Mouse (Mus musculus) liver, embryonic 15.5 days (tissue): ENCODE measurements around the gene Gm6401. TPM values are rescaled to one million over a fixed set of nuclear protein-coding genes. Genes with fewer than 3 reads are reported as not detected.
"Not testable (repeated sequence)": the region's sequence is repeated elsewhere in the genome, so short reads cannot be mapped to it uniquely, and the experiment has no call there.

Experiments
- ATAC-seq: fragments of 200-750 bp; cut with Nextera tagmentation; 2 replicates; pipeline ENCODE4 v1.8.0; 2017; ENCODE audit warnings: moderate number of reproducible peaks, mild to moderate bottlenecking, moderate library complexity; ENCODE audit not compliant: insufficient read depth
- H3K27ac ChIP-seq: fragments of 300-500 bp; sonication (generic); replicated peaks from 2 replicates; pipeline ENCODE4 v1.5.1; 2015; ENCODE audit warnings: mild to moderate bottlenecking, inconsistent platforms
- H3K27me3 ChIP-seq: fragments of 300-500 bp; sonication (generic); 2 replicates; pipeline ENCODE4 v1.6.1; 2015; ENCODE audit warnings: mild to moderate bottlenecking, inconsistent platforms
- H3K36me3 ChIP-seq: fragments of 300-500 bp; sonication (generic); replicated peaks from 2 replicates; pipeline ENCODE4 v1.6.1; 2015; ENCODE audit warnings: moderate library complexity, mild to moderate bottlenecking, inconsistent platforms
- H3K4me1 ChIP-seq: fragments of 300-500 bp; sonication (generic); replicated peaks from 2 replicates; pipeline ENCODE4 v1.6.1; 2015; ENCODE audit warnings: inconsistent platforms
- H3K4me2 ChIP-seq: fragments of 300-500 bp; sonication (generic); 2 replicates; pipeline ENCODE4 v1.6.1; 2015; ENCODE audit warnings: moderate library complexity, mild to moderate bottlenecking, inconsistent platforms
- H3K4me3 ChIP-seq: fragments of 300-500 bp; sonication (generic); replicated peaks from 2 replicates; pipeline ENCODE4 v1.5.1; 2015; ENCODE audit warnings: mild to moderate bottlenecking, inconsistent platforms
- H3K9ac ChIP-seq: fragments of 300-500 bp; sonication (generic); 2 replicates; pipeline ENCODE4 v1.6.1; 2015; ENCODE audit warnings: moderate library complexity, mild to moderate bottlenecking, inconsistent platforms
- H3K9me3 ChIP-seq: fragments of 300-500 bp; sonication (generic); replicated peaks from 2 replicates; pipeline ENCODE4 v1.6.1; 2016; ENCODE audit warnings: inconsistent platforms
- WGBS: fragments of 180-500 bp; shearing (Covaris S2); methylation state at CpG from one replicate; pipeline ENCODE4 v1.1.7; 2015; ENCODE audit warnings: mixed read lengths; ENCODE audit not compliant: insufficient replicate concordance; 5-methylcytosine and 5-hydroxymethylcytosine counted together
- polyA plus RNA-seq: library from polyadenylated mRNA; unstranded; fragments of >200 nt; fragmentation: Nextera tagmentation; extraction: Ambion mirVana; gene quantifications from 2 replicates; pipeline ENCODE4 v1.2.1, GENCODE M21; 2015

Gm6401 gene
- polyA plus RNA-seq: not detected in 2 replicates

DNA sequence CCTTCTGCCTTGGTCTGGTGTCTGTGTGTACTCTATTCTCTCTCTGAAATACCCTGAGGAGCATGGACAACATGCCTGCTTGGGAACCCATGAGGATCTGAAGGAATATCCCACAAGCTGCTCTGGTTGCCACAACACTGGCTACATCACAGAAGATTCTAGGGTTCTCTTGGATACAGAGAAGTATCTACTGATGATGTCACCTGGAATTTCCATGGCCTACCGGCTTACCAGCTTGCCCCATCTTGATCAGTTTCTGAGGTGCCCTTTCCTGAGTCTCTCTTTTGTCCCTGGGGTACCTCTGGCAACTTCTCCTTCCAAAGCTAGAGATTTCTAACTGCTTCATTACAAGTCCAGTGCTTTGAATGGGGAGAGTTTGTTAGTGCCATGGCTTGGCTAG is at the start of gene Gm6401:
Gene Gm6401, minus strand, starts transcription at position 101 of the 400 bp plus-strand sequence.
- H3K4me3 ChIP-seq, H3K4me2 ChIP-seq, H3K9ac ChIP-seq, ATAC-seq, H3K27ac ChIP-seq, H3K9me3 ChIP-seq, H3K27me3 ChIP-seq, H3K4me1 ChIP-seq, H3K36me3 ChIP-seq: not testable (repeated sequence)
- 60% methylated on average over 1 of the region's 1 CpGs for WGBS

DNA sequence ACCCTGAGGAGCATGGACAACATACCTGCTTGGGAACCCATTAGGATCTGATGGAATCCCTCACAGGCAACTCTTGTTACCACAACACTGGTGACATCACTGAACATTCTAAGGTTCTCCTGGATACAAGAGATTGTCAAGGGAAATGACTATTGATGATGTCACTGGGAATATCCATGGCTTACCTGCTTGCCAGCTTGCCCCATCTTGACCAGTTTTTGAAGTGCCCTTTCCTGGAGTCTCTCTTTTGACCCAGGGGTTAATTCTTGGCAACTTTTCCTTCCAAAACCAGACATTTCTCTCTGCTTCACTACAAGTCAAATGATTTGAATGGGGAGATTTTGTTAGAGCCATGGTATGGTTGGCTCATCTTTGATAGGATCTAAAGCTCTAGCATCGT is 15.5 kb upstream of the Gm6401 start, which contains the start of gene Gm3543:
Gene Gm3543, minus strand, starts transcription at position 101 of the 400 bp plus-strand sequence.
- H3K4me1 ChIP-seq, H3K9me3 ChIP-seq, ATAC-seq, H3K27me3 ChIP-seq, H3K27ac ChIP-seq, H3K4me2 ChIP-seq, H3K9ac ChIP-seq, H3K36me3 ChIP-seq, H3K4me3 ChIP-seq: not testable (repeated sequence)
- 40% methylated on average over 1 of the region's 1 CpGs for WGBS

- H3K27me3 ChIP-seq, H3K4me3 ChIP-seq, H3K9ac ChIP-seq, H3K9me3 ChIP-seq, H3K4me1 ChIP-seq, ATAC-seq, H3K36me3 ChIP-seq, H3K4me2 ChIP-seq, H3K27ac ChIP-seq: not testable (repeated sequence)
- 38% methylated on average over 3 of the region's 3 CpGs for WGBS
Measured at GRCm38 (mm10) chr14:41968596-41968995, 869 bp upstream of the Gm6401 start.

DNA sequence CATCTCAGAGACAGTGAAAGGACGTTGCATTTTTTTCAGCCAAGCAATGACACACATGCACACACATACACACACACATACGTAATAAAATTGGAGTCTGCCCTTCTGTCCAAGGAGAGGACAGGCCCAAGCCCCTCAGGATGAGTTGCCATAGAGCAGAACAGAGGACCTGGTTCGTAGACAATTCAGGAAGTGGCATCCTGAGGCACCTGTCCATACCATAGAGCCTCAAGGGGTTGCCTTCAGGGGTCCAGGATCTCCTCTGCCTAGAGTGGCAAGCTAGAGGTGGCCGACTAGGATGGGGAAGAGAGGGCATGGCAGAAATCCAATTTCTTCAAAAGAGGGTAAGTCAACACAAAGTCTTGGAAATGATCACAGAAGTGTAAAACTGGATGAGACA is 3.6 kb downstream of the Gm6401 start:
- WGBS: 37% methylated on average over 4 of the region's 4 CpGs
- H3K9ac ChIP-seq, H3K4me1 ChIP-seq, ATAC-seq, H3K36me3 ChIP-seq, H3K4me2 ChIP-seq, H3K27ac ChIP-seq, H3K9me3 ChIP-seq, H3K4me3 ChIP-seq, H3K27me3 ChIP-seq: not testable (repeated sequence)

- not testable (repeated sequence) for ATAC-seq, H3K27me3 ChIP-seq, H3K4me3 ChIP-seq, H3K9me3 ChIP-seq, H3K4me2 ChIP-seq, H3K4me1 ChIP-seq, H3K9ac ChIP-seq, H3K27ac ChIP-seq, H3K36me3 ChIP-seq
- WGBS: 39% methylated on average over 2 of the region's 2 CpGs
Measured at GRCm38 (mm10) chr14:41943695-41944094, 24.0 kb downstream of the Gm6401 start, which contains the start of gene 1700024B05Rik. 1700024B05Rik (plus strand) TSS chr14:41943995.

- not testable (repeated sequence) for H3K4me2 ChIP-seq, H3K27me3 ChIP-seq, H3K4me1 ChIP-seq, ATAC-seq, H3K9me3 ChIP-seq, H3K9ac ChIP-seq, H3K4me3 ChIP-seq, H3K36me3 ChIP-seq, H3K27ac ChIP-seq
- no CpG with 5 or more reads among the region's 1 CpGs for WGBS
Measured at GRCm38 (mm10) chr14:41924649-41925048, 43.1 kb downstream of the Gm6401 start, which contains the start of gene 1700049E17Rik1. 1700049E17Rik1 (plus strand) TSS chr14:41924949.

Other genes starting within 250 kb of the Gm6401 start
- gene Gm7929, start 217.3 kb downstream of the Gm6401 start, polyA plus RNA-seq: not detected in 2 replicates
- not detected in 2 replicates for gene Gm47189, start 195.5 kb downstream of the Gm6401 start, polyA plus RNA-seq
- not detected in 2 replicates for gene Gm7980, start 60.6 kb downstream of the Gm6401 start, polyA plus RNA-seq
- gene 1700049E17Rik1, start 43.0 kb downstream of the Gm6401 start, polyA plus RNA-seq: not detected in 2 replicates
- not detected in 2 replicates for gene 1700024B05Rik, start 23.9 kb downstream of the Gm6401 start, polyA plus RNA-seq
- gene Gm3543, start 15.4 kb upstream of the Gm6401 start, polyA plus RNA-seq: not detected in 2 replicates
- gene Gm7951, start 149.4 kb upstream of the Gm6401 start, polyA plus RNA-seq: not detected in 2 replicates
- not detected in 2 replicates for gene Gm17027, start 194.7 kb upstream of the Gm6401 start, polyA plus RNA-seq
- gene Gm3573, start 222.9 kb upstream of the Gm6401 start, polyA plus RNA-seq: not detected in 2 replicates